Mouse (Mus musculus) C2C12 (cell line): ENCODE measurements around the gene Txk. TPM values are rescaled to one million over a fixed set of nuclear protein-coding genes. Genes with fewer than 3 reads are reported as not detected.

Experiments
- H3K27me3 ChIP-seq: one replicate; pipeline ENCODE4 v1.6.1; 2011; ENCODE audit not compliant: control insufficient read depth, insufficient read depth, insufficient read length
- H3K36me3 ChIP-seq: one replicate; pipeline ENCODE4 v1.6.1; 2011; ENCODE audit not compliant: control insufficient read depth, insufficient read depth
- H3K4me3 ChIP-seq: one replicate; pipeline ENCODE4 v1.5.1; 2011; ENCODE audit warnings: mild to moderate bottlenecking, control low read depth; ENCODE audit not compliant: poor library complexity, insufficient read depth, severe bottlenecking
- H3K79me2 ChIP-seq: one replicate; pipeline ENCODE4 v1.6.1; 2011; ENCODE audit not compliant: control insufficient read depth, insufficient read depth
- H3K79me3 ChIP-seq: one replicate; pipeline ENCODE4 v1.6.1; 2011; ENCODE audit warnings: low read depth, control low read depth
- H3ac ChIP-seq: one replicate; pipeline ENCODE3; 2011; ENCODE audit warnings: low read depth; ENCODE audit not compliant: control insufficient read depth, insufficient read length
- CEBPB ChIP-seq: IDR thresholded peaks from one replicate; pipeline ENCODE4 v1.6.1; 2011; ENCODE audit warnings: low read depth, mild to moderate bottlenecking, control low read depth, moderate library complexity
- CTCF ChIP-seq: IDR thresholded peaks from one replicate; pipeline ENCODE4 v1.5.1; 2011; ENCODE audit not compliant: control insufficient read depth, insufficient read depth, insufficient read length
- FOSL1 ChIP-seq: IDR thresholded peaks from one replicate; pipeline ENCODE4 v1.8.0; 2011; ENCODE audit warnings: mild to moderate bottlenecking, low read length; ENCODE audit not compliant: poor library complexity, insufficient read depth, severe bottlenecking
- MAX ChIP-seq: IDR thresholded peaks from one replicate; pipeline ENCODE4 v1.6.1; 2011; ENCODE audit warnings: mild to moderate bottlenecking, control low read depth
- MYOD1 ChIP-seq: IDR thresholded peaks from one replicate; pipeline ENCODE4 v1.6.1; 2011; ENCODE audit warnings: low read depth; ENCODE audit not compliant: control insufficient read depth, insufficient read length
- MYOG ChIP-seq: IDR thresholded peaks from one replicate; pipeline ENCODE4 v1.6.1; 2011; ENCODE audit not compliant: control insufficient read depth, insufficient read length; ENCODE audit errors: extremely low read depth
- USF1 ChIP-seq: IDR thresholded peaks from one replicate; pipeline ENCODE4 v1.6.1; 2011; ENCODE audit warnings: low read depth, mild to moderate bottlenecking, control low read depth, moderate library complexity
- long read RNA-seq, 2 experiments: library from polyadenylated mRNA; unstranded; transcript quantifications; one replicate each; pipeline ENCODE4 v2.0.0; 2019 to 2020
- polyA plus RNA-seq: library from polyadenylated mRNA; unstranded; fragments of >200 nt; fragmentation: generic; extraction: Trizol; gene quantifications from one replicate; pipeline ENCODE4 v1.2.1, GENCODE M21; 2012; ENCODE audit warnings: missing spikeins

Txk gene
- 0.04 TPM for polyA plus RNA-seq
- long read RNA-seq, experiment 1, result 0 reads
- long read RNA-seq, experiment 2, result 0 reads

- no peaks in the 10 kb centered on the region for H3K27me3 ChIP-seq
Measured at GRCm38 (mm10) chr5:72752585-72752984, at the start of gene Txk. Gene Txk, minus strand, starts transcription at chr5:72752777.

DNA sequence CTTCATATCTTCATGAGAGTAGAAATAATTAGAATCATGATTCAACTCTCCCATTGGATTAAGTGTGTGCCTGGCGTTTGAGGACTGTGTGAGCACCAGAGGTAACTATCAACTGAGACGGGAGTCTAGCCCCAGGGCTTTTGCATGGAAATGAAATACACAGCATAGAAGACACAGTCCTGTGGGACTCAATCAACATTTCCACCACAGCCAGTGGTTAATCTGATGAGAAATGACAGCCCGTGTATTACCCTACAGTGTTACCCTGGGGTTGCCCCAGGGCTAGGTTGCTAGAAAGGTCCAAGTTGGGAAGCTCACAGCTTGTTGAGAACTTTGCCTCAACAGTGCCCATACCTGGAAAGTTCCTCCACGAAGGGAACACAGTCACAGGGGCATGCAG is 46.0 kb upstream of the Txk start:
- Histone ChIP-seq H3K27me3 (no peaks in the 10 kb centered on the region), H3K36me3 (no peaks in the 10 kb centered on the region), H3K4me3 (no peak overlapping the region), H3K79me2 (no peaks in the 10 kb centered on the region), H3K79me3 (no peaks in the 10 kb centered on the region), H3ac (no peak overlapping the region)
- TF ChIP-seq MYOG (no peak), MAX (no peak), CEBPB (no peak), FOSL1 (no peak), USF1 (no peak), MYOD1 (no peak), CTCF (no peak)

More at GRCm38 (mm10) chr5:72752585-72752984, at the start of gene Txk:
- no peak for TF ChIP-seq FOSL1
- no peak for TF ChIP-seq USF1
- TF ChIP-seq MYOG, result no peak
- Histone ChIP-seq H3K79me3 (no peaks in the 10 kb centered on the region), H3K79me2 (no peaks in the 10 kb centered on the region), H3K4me3 (no peak within 1 kb of the TSS), H3ac (no peak within 1 kb of the TSS), H3K36me3 (no peaks in the 10 kb centered on the region)

GRCm38 (mm10) chr5:72796186-72796613 is 43.6 kb upstream of the Txk start:
- Histone ChIP-seq H3ac (no peak overlapping the region), H3K4me3 (no peak overlapping the region), H3K36me3 (no peaks in the 10 kb centered on the region), H3K27me3 (no peaks in the 10 kb centered on the region), H3K79me2 (no peaks in the 10 kb centered on the region), H3K79me3 (no peaks in the 10 kb centered on the region)
- no peak for TF ChIP-seq CTCF
- TF ChIP-seq MYOD1, result no peak
- TF ChIP-seq CEBPB, result no peak
- TF ChIP-seq FOSL1, result no peak
- TF ChIP-seq USF1, result no peak
- no peak for TF ChIP-seq MYOG
- TF ChIP-seq MAX, result no peak

DNA sequence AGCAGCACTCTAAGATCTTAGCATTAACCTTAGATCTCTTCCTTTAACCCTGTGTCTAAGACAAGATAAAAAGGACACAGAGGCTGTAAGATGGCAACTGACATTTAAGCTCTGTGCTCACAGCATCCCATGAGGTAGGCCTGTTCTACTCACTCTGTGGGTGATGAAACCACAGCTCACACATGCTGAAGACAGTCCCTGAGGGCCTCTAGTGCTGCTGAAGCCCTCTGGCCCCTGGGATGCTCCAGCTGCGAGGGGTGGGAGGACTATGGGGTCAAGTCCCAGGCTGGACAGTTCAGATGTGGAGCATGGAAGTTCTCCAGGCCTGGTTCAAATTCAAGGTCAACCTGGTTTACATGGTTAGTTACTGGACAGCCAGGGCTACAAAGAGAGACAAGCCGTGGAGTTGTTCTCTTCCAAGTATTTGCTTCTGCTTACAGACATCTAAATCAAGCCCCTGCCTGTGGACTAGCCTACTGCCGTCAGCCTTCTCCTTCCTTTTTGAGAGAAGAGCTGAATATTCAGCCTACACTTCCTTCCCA is 40.8 kb upstream of the Txk start:
- Histone ChIP-seq H3K79me3 (no peaks in the 10 kb centered on the region), H3K4me3 (no peak overlapping the region), H3K27me3 (no peaks in the 10 kb centered on the region), H3K36me3 (no peaks in the 10 kb centered on the region), H3K79me2 (no peaks in the 10 kb centered on the region), H3ac (no peak overlapping the region)
- no peak for TF ChIP-seq USF1
- no peak for TF ChIP-seq MAX
- no peak for TF ChIP-seq MYOD1
- TF ChIP-seq MYOG, result no peak
- no peak for TF ChIP-seq CTCF
- TF ChIP-seq CEBPB, result no peak
- no peak for TF ChIP-seq FOSL1

GRCm38 (mm10) chr5:72791789-72792188 is 39.2 kb upstream of the Txk start:
- H3K4me3 ChIP-seq, result no peak overlapping the region

DNA sequence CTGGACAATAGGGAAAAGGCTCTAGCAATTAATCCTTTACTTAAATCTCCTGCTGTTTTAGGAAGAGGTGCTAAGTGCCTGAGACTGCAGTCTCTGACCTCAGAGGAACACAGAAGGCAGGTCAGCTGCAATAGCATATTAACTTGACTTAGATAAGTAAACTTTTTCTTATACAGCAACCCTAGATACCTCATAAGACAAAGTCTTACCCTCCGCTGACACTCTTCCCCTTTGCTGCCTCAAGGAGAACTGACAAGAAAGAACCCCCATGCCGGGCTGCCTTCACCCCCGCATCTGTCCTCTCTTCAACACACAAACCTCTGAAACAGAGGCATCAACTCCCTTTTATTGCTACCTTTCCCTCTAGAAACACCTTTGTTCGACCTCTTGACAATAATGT is 38.8 kb upstream of the Txk start:
- no peak overlapping the region for H3K4me3 ChIP-seq
- no peaks in the 10 kb centered on the region for H3K27me3 ChIP-seq
- TF ChIP-seq MYOD1 (no peak), MYOG (no peak), CTCF (no peak), USF1 (no peak)
- no peaks in the 10 kb centered on the region for H3K36me3 ChIP-seq
- no peaks in the 10 kb centered on the region for H3K79me3 ChIP-seq
- H3ac ChIP-seq, result no peak overlapping the region
- H3K79me2 ChIP-seq, result no peaks in the 10 kb centered on the region

More at GRCm38 (mm10) chr5:72791789-72792188, 39.2 kb upstream of the Txk start:
- TF ChIP-seq CEBPB (no peak), FOSL1 (no peak), MAX (no peak), MYOD1 (no peak)
- Histone ChIP-seq H3K79me3 (no peaks in the 10 kb centered on the region), H3K79me2 (no peaks in the 10 kb centered on the region), H3K27me3 (no peaks in the 10 kb centered on the region), H3ac (no peak overlapping the region), H3K36me3 (no peaks in the 10 kb centered on the region)
